29 mouse cellular contexts compared by ENCODE assay signal in the genomic region with DNA sequence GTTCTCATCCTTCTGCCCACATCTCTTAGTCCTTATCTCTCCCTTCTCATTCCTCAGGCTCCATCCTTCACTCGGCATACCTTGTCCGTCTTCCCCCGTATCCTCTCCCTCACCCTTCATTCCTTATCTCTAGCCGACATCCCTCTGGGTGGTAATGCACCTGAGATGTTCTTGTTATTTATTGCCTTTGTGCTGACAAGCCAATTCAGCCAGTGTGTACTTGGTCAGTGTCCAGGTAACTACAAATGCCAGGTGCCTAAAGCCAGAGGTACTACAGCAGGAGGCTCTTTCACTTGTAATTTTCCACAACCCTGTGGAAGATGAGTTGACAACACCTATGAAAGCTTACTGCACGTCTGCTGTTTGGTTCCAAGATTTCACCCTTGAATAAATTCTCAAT.
"Had no signal": no experiment of that assay in that cellular context is flagged by ENCODE, and none has a peak within 500 bp of the region (broad histone marks: within the 10 kb centered on the region; RNA-seq: fewer than 3 reads in every experiment).

No protein-coding gene starts in this region.

- H3K4me1 ChIP-seq: embryonic facial prominence, embryonic 10.5 days; embryonic facial prominence, embryonic 15.5 days had no signal

- H3K9ac ChIP-seq: embryonic facial prominence, embryonic 12.5 days; embryonic facial prominence, embryonic 13.5 days; embryonic facial prominence, embryonic 15.5 days; forebrain, embryonic 12.5 days; forebrain, embryonic 13.5 days; forebrain, embryonic 15.5 days; forebrain, postnatal 0 days had no signal

- H3K36me3 ChIP-seq: embryonic facial prominence, embryonic 10.5 days; embryonic facial prominence, embryonic 12.5 days; embryonic facial prominence, embryonic 13.5 days; embryonic facial prominence, embryonic 15.5 days; forebrain, embryonic 10.5 days; forebrain, embryonic 12.5 days; forebrain, embryonic 15.5 days had no signal

- H3K9me3 ChIP-seq: embryonic facial prominence, embryonic 10.5 days; embryonic facial prominence, embryonic 12.5 days; embryonic facial prominence, embryonic 13.5 days; embryonic facial prominence, embryonic 15.5 days; forebrain, embryonic 10.5 days; forebrain, embryonic 12.5 days; forebrain, embryonic 13.5 days; forebrain, embryonic 15.5 days had no signal

- H3K27ac ChIP-seq: embryonic facial prominence, embryonic 10.5 days; embryonic facial prominence, embryonic 12.5 days; embryonic facial prominence, embryonic 13.5 days; embryonic facial prominence, embryonic 15.5 days; forebrain, embryonic 10.5 days; forebrain, embryonic 12.5 days; forebrain, embryonic 13.5 days; forebrain, embryonic 15.5 days; gastrocnemius, adult 2 months; heart, adult 2 months had no signal

- ATAC-seq: forebrain, embryonic 13.5 days; forebrain, embryonic 14.5 days; forebrain, embryonic 15.5 days; forebrain, embryonic 16.5 days; forebrain, postnatal 0 days had no signal

- H3K4me3 ChIP-seq: embryonic facial prominence, embryonic 10.5 days; embryonic facial prominence, embryonic 12.5 days; embryonic facial prominence, embryonic 13.5 days; embryonic facial prominence, embryonic 15.5 days; erythroblast, embryonic 14.5 days; forebrain, embryonic 10.5 days; forebrain, embryonic 12.5 days; forebrain, embryonic 13.5 days; forebrain, embryonic 15.5 days; gastrocnemius, adult 2 months; heart, adult 2 months had no signal

- H3K4me2 ChIP-seq: embryonic facial prominence, embryonic 12.5 days; embryonic facial prominence, embryonic 13.5 days; embryonic facial prominence, embryonic 15.5 days; forebrain, embryonic 12.5 days; forebrain, embryonic 13.5 days; forebrain, embryonic 15.5 days had no signal

- H3K27me3 ChIP-seq: embryonic facial prominence, embryonic 12.5 days; embryonic facial prominence, embryonic 13.5 days; embryonic facial prominence, embryonic 15.5 days; forebrain, embryonic 12.5 days; forebrain, embryonic 13.5 days; forebrain, embryonic 15.5 days had no signal

- DNase-seq: cerebellum, adult 18-20 months; cerebellum, adult 2 months; cerebellum, adult 8-10 months; cerebellum, adult 9-10 months; cerebellum, adult 9-11 months; cerebellum, postnatal 10 days; cerebellum, postnatal 14 days; cerebellum, postnatal 25 days; cerebellum, postnatal 36 days; forebrain, postnatal 0 days; gastrocnemius, adult 2 months; gastrocnemius, postnatal 10 days; gastrocnemius, postnatal 14 days; gastrocnemius, postnatal 25 days; gastrocnemius, postnatal 36 days; heart, adult 11 months; heart, adult 18-20 months; heart, adult 2 months had no signal
